Mouse (Mus musculus) ES-E14 (cell line): ENCODE measurements around the gene Trim8.
A peak's percentile ranks its signal among the peaks of the same experiment; 100 is the strongest.

Experiments
- HCFC1 ChIP-seq: IDR thresholded peaks from 2 replicates; pipeline ENCODE4 v1.6.1; 2012; ENCODE audit warnings: low read length, inconsistent platforms, borderline replicate concordance; ENCODE audit not compliant: insufficient read depth
- MAFK ChIP-seq: IDR thresholded peaks from 2 replicates; pipeline ENCODE4 v1.6.1; 2014; ENCODE audit warnings: mild to moderate bottlenecking, low read depth, low read length, inconsistent platforms; ENCODE audit not compliant: insufficient read depth
- ZC3H11A ChIP-seq: IDR thresholded peaks from 2 replicates; pipeline ENCODE4 v1.6.1; 2012; ENCODE audit warnings: low read depth, mild to moderate bottlenecking, inconsistent platforms, low read length, borderline replicate concordance
- ZNF384 ChIP-seq: IDR thresholded peaks from 2 replicates; pipeline ENCODE4 v1.6.1; 2012; ENCODE audit warnings: low read depth, low read length, inconsistent platforms

GRCm38 (mm10) chr19:46510824-46511223, 9.3 kb downstream of the Trim8 start:
- no peak for TF ChIP-seq ZC3H11A
- peak; percentile 89 for TF ChIP-seq ZNF384
- TF ChIP-seq HCFC1 = no peak
- TF ChIP-seq MAFK = 0 out of 2 replicates have a peak, but pooled peaks have one; percentile 30
